Mouse (Mus musculus) megakaryocyte, embryonic 14.5 days (primary cell): Measurements from ENCODE around the gene Gpat3. TPM values are rescaled to one million over a fixed set of nuclear protein-coding genes. Genes with fewer than 3 reads are reported as not detected.

Experiments used
- H3K27me3 ChIP-seq: replicated peaks from 2 replicates; pipeline ENCODE3; 2012; ENCODE audit warnings: inconsistent platforms
- H3K36me3 ChIP-seq: replicated peaks from 2 replicates; pipeline ENCODE3; 2012; ENCODE audit warnings: low read length, inconsistent platforms, mixed read lengths
- H3K4me1 ChIP-seq: 2 replicates; pipeline ENCODE4 v1.6.1; 2012; ENCODE audit warnings: inconsistent platforms
- H3K4me3 ChIP-seq: replicated peaks from 2 replicates; pipeline ENCODE3; 2012; ENCODE audit warnings: moderate library complexity, mild to moderate bottlenecking, inconsistent platforms
- H3K9me3 ChIP-seq: 2 replicates; pipeline ENCODE4 v1.6.1; 2012; ENCODE audit warnings: inconsistent platforms
- FLI1 ChIP-seq: IDR thresholded peaks from 2 replicates; pipeline ENCODE4 v1.6.1; 2012; ENCODE audit warnings: low read length, inconsistent platforms, mixed read lengths
- GATA1 ChIP-seq: IDR thresholded peaks from 3 replicates; pipeline ENCODE4 v1.6.1; 2012; ENCODE audit warnings: mixed read lengths, low read length, inconsistent platforms, borderline replicate concordance
- polyA plus RNA-seq: library from polyadenylated mRNA; stranded (reverse); fragments of >175 nt; gene quantifications from 2 replicates; pipeline ENCODE4 v1.2.3, GENCODE M21; 2012; ENCODE audit warnings: low replicate concordance; ENCODE audit not compliant: insufficient read depth

Gpat3 gene
- polyA plus RNA-seq, 1 experiment: not detected

GRCm38 (mm10) chr5:100877021-100877420 is 31.5 kb downstream of the Gpat3 start:
- Histone ChIP-seq H3K9me3 (peaks cover under 1% of the 10 kb centered on the region; the same call in 1 of the 2 replicates), H3K36me3 (no peaks in the 10 kb centered on the region), H3K4me1 (peaks cover 5% of the 10 kb centered on the region; the same call in 1 of the 2 replicates), H3K27me3 (peaks cover 7% of the 10 kb centered on the region), H3K4me3 (no peak overlapping the region)
- no peak for TF ChIP-seq FLI1
- no peak for TF ChIP-seq GATA1

- Histone ChIP-seq H3K36me3 (no peaks in the 10 kb centered on the region), H3K4me3 (no peak overlapping the region), H3K4me1 (peaks cover 9% of the 10 kb centered on the region; the same call in 1 of the 2 replicates), H3K9me3 (no peaks in the 10 kb centered on the region), H3K27me3 (peaks cover 10% of the 10 kb centered on the region)
- no peak for TF ChIP-seq FLI1
- TF ChIP-seq GATA1: no peak
Measured at GRCm38 (mm10) chr5:100885216-100885615, 39.7 kb downstream of the Gpat3 start.

DNA sequence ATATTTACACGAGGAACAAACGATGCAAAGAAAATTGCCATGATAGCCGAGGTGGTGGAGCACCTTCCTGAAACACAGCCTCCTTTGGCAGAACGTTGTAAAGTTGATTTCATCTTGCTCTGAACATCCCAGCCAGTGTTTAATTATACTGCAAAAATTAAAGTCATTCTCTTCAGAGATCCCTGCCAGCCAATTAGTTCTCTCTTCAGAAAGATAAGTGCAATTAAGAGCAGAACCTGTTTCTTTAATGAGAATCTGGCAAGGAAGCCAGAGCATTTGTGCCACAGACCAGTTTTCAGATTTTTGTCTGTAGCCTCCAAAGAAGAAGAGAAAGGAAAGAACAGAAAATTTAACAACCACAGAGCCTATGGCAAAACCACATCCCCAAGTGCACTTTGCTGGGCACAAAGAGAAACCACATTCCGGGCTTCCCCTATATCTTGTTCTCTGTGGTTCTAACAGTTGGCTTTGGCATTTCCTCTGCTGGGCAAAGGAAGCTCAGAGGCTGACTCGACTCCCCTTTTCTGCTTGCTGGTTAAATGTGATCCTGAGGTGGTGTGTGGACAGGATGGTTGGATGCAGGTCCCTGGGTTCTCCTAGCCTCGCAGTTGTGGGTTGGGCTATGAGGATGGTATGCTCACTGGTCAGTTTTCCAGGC is 40.9 kb downstream of the Gpat3 start:
- no peaks in the 10 kb centered on the region for H3K9me3 ChIP-seq
- peaks cover 6% of the 10 kb centered on the region for H3K27me3 ChIP-seq
- H3K4me1 ChIP-seq: 0 out of 2 replicates have a peak, but pooled peaks cover 5% of the 10 kb centered on the region
- H3K4me3 ChIP-seq: no peak overlapping the region
- H3K36me3 ChIP-seq: no peaks in the 10 kb centered on the region
- TF ChIP-seq GATA1 (no peak), FLI1 (no peak)

DNA sequence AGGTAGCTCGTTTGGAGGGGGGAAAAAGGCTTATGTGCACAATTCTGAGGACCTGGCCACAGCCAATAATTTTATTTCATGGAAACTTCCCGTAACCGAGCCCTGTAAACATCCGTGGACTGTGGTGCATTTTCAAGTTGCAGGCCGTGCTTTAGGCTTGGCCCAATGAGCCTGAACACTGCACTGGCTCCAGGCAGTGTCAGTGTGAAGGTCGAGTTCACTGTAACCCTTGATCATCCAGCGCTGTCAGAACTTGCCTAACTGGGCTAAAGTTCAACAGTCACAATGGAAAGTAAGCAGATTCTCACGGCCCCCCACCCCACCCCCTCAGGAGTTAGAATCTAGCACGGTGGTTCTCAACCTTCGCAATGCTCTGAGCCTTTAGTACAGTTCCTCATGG is 50.7 kb downstream of the Gpat3 start:
- Histone ChIP-seq H3K4me1 (no peaks in the 10 kb centered on the region), H3K4me3 (no peak overlapping the region), H3K27me3 (peaks cover 2% of the 10 kb centered on the region), H3K9me3 (no peaks in the 10 kb centered on the region), H3K36me3 (no peaks in the 10 kb centered on the region)
- TF ChIP-seq FLI1: no peak
- TF ChIP-seq GATA1: no peak

GRCm38 (mm10) chr5:100899745-100900489 is 54.4 kb downstream of the Gpat3 start:
- Histone ChIP-seq H3K36me3 (no peaks in the 10 kb centered on the region), H3K4me3 (no peak overlapping the region), H3K9me3 (peaks cover 10% of the 10 kb centered on the region), H3K27me3 (peaks cover 2% of the 10 kb centered on the region), H3K4me1 (no peaks in the 10 kb centered on the region)
- no peak for TF ChIP-seq GATA1
- no peak for TF ChIP-seq FLI1

DNA sequence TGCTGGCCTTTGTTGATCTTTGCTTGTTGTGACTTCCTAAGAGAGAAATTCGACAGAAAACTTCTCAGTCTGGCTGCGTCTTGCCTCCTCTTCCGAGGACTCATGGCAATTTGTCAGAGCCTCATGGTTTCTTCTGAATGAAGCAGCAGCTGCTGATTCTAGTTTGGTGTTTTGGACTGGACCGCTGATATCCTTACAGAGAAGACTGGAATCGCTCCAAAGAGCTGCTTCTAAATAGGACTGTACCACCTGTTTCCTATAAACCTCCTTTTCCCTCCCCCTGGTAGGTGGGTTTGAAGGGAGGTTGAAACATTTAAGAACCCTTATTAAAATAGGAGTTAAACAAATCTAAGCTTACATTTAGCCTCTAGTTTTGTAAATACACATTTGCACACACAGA is 55.5 kb downstream of the Gpat3 start:
- Histone ChIP-seq H3K4me3 (no peak overlapping the region), H3K9me3 (peaks cover 16% of the 10 kb centered on the region), H3K4me1 (no peaks in the 10 kb centered on the region), H3K36me3 (no peaks in the 10 kb centered on the region), H3K27me3 (peaks cover 2% of the 10 kb centered on the region)
- TF ChIP-seq FLI1: no peak
- no peak for TF ChIP-seq GATA1

DNA sequence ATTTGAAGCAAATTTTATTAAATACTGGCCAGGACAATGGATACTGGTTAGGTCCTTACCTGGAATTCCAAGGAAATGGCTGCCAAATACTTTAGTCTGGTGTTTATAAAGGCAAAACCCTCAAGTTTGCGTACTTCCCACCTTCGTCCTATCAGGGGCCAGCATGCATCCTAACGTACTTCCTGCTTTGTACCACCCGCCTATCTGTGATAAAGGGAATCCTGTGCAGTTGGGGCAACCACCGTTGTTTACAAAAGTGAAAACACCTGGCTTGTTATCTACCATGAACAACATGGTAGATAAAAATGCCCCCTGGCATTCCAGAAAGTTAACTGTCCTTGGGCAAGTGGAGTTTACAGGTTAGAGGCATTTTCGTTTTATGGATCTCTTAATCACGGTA is 63.0 kb downstream of the Gpat3 start:
- Histone ChIP-seq H3K27me3 (peaks cover 10% of the 10 kb centered on the region), H3K9me3 (peaks cover 7% of the 10 kb centered on the region), H3K4me1 (no peaks in the 10 kb centered on the region), H3K36me3 (no peaks in the 10 kb centered on the region), H3K4me3 (no peak overlapping the region)
- no peak for TF ChIP-seq GATA1
- no peak for TF ChIP-seq FLI1

GRCm38 (mm10) chr5:100908901-100909300 is 63.4 kb downstream of the Gpat3 start:
- Histone ChIP-seq H3K9me3 (peaks cover 6% of the 10 kb centered on the region), H3K4me3 (no peak overlapping the region), H3K36me3 (no peaks in the 10 kb centered on the region), H3K27me3 (peaks cover 12% of the 10 kb centered on the region), H3K4me1 (no peaks in the 10 kb centered on the region)
- TF ChIP-seq FLI1 (no peak), GATA1 (no peak)

- Histone ChIP-seq H3K36me3 (no peaks in the 10 kb centered on the region), H3K27me3 (peaks cover 12% of the 10 kb centered on the region), H3K4me1 (no peaks in the 10 kb centered on the region; the same call in 1 of the 2 replicates), H3K9me3 (peaks cover 6% of the 10 kb centered on the region), H3K4me3 (no peak overlapping the region)
- TF ChIP-seq FLI1 (no peak), GATA1 (no peak)
Measured at GRCm38 (mm10) chr5:100909691-100910090, 64.2 kb downstream of the Gpat3 start.

DNA sequence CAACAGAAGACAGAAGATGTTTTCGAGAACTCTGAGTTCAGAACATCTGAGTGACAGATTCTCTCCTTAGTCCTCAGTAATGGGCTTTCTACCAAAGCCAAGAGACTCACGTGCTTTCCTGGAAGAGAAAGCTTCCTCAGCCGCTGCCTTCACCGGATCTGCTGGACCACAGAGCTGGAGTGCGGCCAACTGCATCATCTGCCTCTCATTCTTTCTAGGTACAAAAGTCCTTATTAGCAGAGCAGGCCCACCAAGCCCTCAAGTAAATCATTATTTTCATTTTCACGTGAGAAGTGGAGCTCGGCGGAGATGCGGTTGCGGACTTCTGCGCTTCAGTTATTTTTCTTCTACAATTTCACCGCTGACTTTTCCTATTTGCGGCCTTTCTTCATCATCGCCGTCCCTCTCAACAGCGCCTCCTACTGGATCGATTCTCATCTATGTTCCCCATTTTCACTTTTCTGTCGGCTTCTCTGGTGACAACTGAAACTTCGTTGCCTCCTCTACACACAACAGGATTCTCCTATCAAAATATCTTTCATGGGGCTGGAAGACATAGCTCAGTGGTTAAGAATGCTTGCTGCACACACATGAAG is 66.1 kb downstream of the Gpat3 start:
- H3K4me1 ChIP-seq: peaks cover 8% of the 10 kb centered on the region; the same call in 1 of the 2 replicates
- H3K9me3 ChIP-seq: no peaks in the 10 kb centered on the region
- H3K27me3 ChIP-seq: peaks cover 12% of the 10 kb centered on the region
- TF ChIP-seq FLI1 (no peak), GATA1 (no peak)
- H3K36me3 ChIP-seq: no peaks in the 10 kb centered on the region
- no peak overlapping the region for H3K4me3 ChIP-seq
